Mouse (Mus musculus): ENCODE data around the gene Wdfy2.
A peak's percentile ranks its signal among the peaks of the same experiment; 100 is the strongest.

Wdfy2 gene

DNA sequence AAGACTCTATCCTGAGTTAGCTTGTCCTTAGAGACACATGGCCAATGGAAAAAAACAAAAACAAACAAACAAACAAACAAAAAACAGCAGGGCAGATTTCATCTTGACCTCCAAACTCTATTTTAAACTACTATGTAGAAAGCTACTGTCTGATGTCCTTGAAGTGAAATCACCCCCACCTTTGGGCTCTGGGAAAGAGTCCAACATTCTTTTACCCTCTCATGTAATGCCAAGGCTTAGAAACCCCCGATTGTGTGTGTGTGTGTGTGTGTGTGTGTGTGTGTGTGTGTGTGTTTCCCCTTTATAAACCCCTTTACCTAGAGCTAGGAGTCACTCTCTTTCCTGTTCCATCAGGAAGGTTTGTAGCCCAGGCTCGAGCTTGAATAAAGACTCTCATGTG is 165.1 kb downstream of the Wdfy2 start:
- peak; percentile 43 to 74 for DNase-seq (ENCODE audit: inconsistent age in 2 of 2, low spot score in 1 of 2)
